Mouse (Mus musculus) E14TG2a.4 (cell line): ENCODE measurements around the gene Whrn.
A peak's percentile ranks its signal among the peaks of the same experiment; 100 is the strongest.

ENCODE experiments used
- H3K27me3 ChIP-seq: 2 replicates; pipeline ENCODE4 v1.6.1; 2014; ENCODE audit warnings: low read length, control low read depth; ENCODE audit not compliant: insufficient read depth
- H3K36me3 ChIP-seq: 2 replicates; pipeline ENCODE4 v1.6.1; 2014; ENCODE audit warnings: low read length, control low read depth; ENCODE audit not compliant: insufficient read depth
- H3K4me1 ChIP-seq: replicated peaks from 2 replicates; pipeline ENCODE4 v1.6.1; 2014; ENCODE audit warnings: low read depth, low read length, control low read depth
- H3K4me3 ChIP-seq: replicated peaks from 2 replicates; pipeline ENCODE4 v1.5.1; 2014; ENCODE audit warnings: mild to moderate bottlenecking, low read length
- H3K9me3 ChIP-seq: 2 replicates; pipeline ENCODE4 v1.6.1; 2014; ENCODE audit warnings: low read length, control low read depth
- CTCF ChIP-seq: conservative IDR thresholded peaks from 2 replicates; pipeline ENCODE4 v1.5.1; 2014; ENCODE audit warnings: low read length
- NANOG ChIP-seq: IDR thresholded peaks from 2 replicates; pipeline ENCODE4 v1.6.1; 2014; ENCODE audit warnings: borderline replicate concordance, low read length, mixed read lengths
- POU5F1 ChIP-seq: IDR thresholded peaks from 2 replicates; pipeline ENCODE4 v1.6.1; 2014; ENCODE audit warnings: low read length, borderline replicate concordance

Gene Whrn

GRCm38 (mm10) chr4:63404205-63404604 is 91.6 kb downstream of the Whrn start:
- Histone ChIP-seq H3K27me3 (peaks cover 2% of the 10 kb centered on the region), H3K36me3 (peaks cover 13% of the 10 kb centered on the region; the same call in 1 of the 2 replicates), H3K4me3 (no peak overlapping the region), H3K9me3 (peaks cover 5% of the 10 kb centered on the region), H3K4me1 (peaks cover 43% of the 10 kb centered on the region)
- TF ChIP-seq POU5F1 (no peak), NANOG (no peak), CTCF (no peak)

- Histone ChIP-seq H3K4me3 (peak within 1 kb of the TSS; percentile 54), H3K4me1 (peaks cover 37% of the 10 kb centered on the region), H3K27me3 (no peaks in the 10 kb centered on the region), H3K36me3 (peaks cover 18% of the 10 kb centered on the region), H3K9me3 (peaks cover 14% of the 10 kb centered on the region)
- no peak for TF ChIP-seq CTCF
- no peak for TF ChIP-seq POU5F1
- TF ChIP-seq NANOG, result no peak
Measured at GRCm38 (mm10) chr4:63403040-63403959, 92.5 kb downstream of the Whrn start, which contains the start of gene Akna. TSS of gene Akna (minus strand) at chr4:63403354.

- peaks cover 25% of the 10 kb centered on the region for H3K36me3 ChIP-seq
- H3K27me3 ChIP-seq, result no peaks in the 10 kb centered on the region
- 0 out of 2 replicates have a peak overlapping the region, but pooled peaks have one; percentile 54 for H3K4me3 ChIP-seq
- H3K4me1 ChIP-seq, result peaks cover 37% of the 10 kb centered on the region
- H3K9me3 ChIP-seq, result peaks cover 22% of the 10 kb centered on the region
- TF ChIP-seq POU5F1, result no peak
- TF ChIP-seq CTCF, result no peak
- TF ChIP-seq NANOG, result no peak
Measured at GRCm38 (mm10) chr4:63402558-63402957, 93.2 kb downstream of the Whrn start.

- H3K4me1 ChIP-seq, result peaks cover 37% of the 10 kb centered on the region
- peaks cover 27% of the 10 kb centered on the region for H3K9me3 ChIP-seq
- H3K4me3 ChIP-seq, result no peak overlapping the region
- H3K36me3 ChIP-seq, result peaks cover 30% of the 10 kb centered on the region
- H3K27me3 ChIP-seq, result no peaks in the 10 kb centered on the region
- TF ChIP-seq CTCF (no peak), POU5F1 (no peak), NANOG (no peak)
Measured at GRCm38 (mm10) chr4:63402056-63402455, 93.7 kb downstream of the Whrn start.

GRCm38 (mm10) chr4:63401620-63402019 is 94.2 kb downstream of the Whrn start:
- Histone ChIP-seq H3K9me3 (peaks cover 27% of the 10 kb centered on the region), H3K4me3 (no peak overlapping the region), H3K36me3 (peaks cover 30% of the 10 kb centered on the region), H3K4me1 (peaks cover 37% of the 10 kb centered on the region), H3K27me3 (no peaks in the 10 kb centered on the region)
- TF ChIP-seq NANOG (no peak), POU5F1 (no peak), CTCF (no peak)

- Histone ChIP-seq H3K27me3 (no peaks in the 10 kb centered on the region), H3K4me3 (no peak overlapping the region), H3K9me3 (peaks cover 30% of the 10 kb centered on the region), H3K36me3 (peaks cover 30% of the 10 kb centered on the region), H3K4me1 (peaks cover 34% of the 10 kb centered on the region)
- TF ChIP-seq CTCF, result no peak
Measured at GRCm38 (mm10) chr4:63400541-63401306, 95.1 kb downstream of the Whrn start.

GRCm38 (mm10) chr4:63399691-63400270 is 96.0 kb downstream of the Whrn start:
- Histone ChIP-seq H3K9me3 (peaks cover 30% of the 10 kb centered on the region), H3K36me3 (peaks cover 40% of the 10 kb centered on the region), H3K4me3 (no peak overlapping the region), H3K4me1 (peaks cover 25% of the 10 kb centered on the region), H3K27me3 (no peaks in the 10 kb centered on the region)
- TF ChIP-seq CTCF, result no peak
- no peak for TF ChIP-seq NANOG
- TF ChIP-seq POU5F1, result no peak

GRCm38 (mm10) chr4:63398854-63399609 is 96.8 kb downstream of the Whrn start:
- peaks cover 30% of the 10 kb centered on the region for H3K9me3 ChIP-seq
- H3K36me3 ChIP-seq, result peaks cover 47% of the 10 kb centered on the region
- no peaks in the 10 kb centered on the region for H3K27me3 ChIP-seq
- TF ChIP-seq NANOG, result no peak
- H3K4me1 ChIP-seq, result peaks cover 25% of the 10 kb centered on the region
- H3K4me3 ChIP-seq, result no peak overlapping the region
